Mouse (Mus musculus): ENCODE measurements around the gene Espl1.

Gene Espl1

GRCm38 (mm10) chr15:102295633-102296367 is at the start of gene Espl1:
Gene Espl1, plus strand, starts transcription at chr15:102296266.
- peak; percentile 92 to 93 for DNase-seq (ENCODE audit: low spot score in 2 of 2)

DNA sequence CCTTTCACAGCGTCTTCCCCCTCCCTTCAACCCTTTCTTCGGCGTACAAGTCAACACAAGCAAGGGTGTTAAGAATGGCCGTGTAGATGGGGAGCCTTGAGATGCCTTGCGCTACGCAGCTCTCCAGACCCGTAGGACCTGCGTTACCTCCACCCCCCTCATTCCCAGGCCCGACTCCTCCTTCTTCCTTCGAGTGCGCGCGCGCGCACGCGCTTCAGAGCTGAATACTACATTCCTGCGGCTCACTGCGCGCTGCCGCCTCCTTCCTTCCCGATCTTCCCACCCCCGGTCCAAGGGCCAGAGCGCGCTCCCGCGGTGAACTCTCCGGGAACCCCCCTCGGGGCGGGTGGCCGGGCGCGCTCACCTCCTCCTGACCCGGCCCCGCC is 49.2 kb upstream of the Espl1 start:
- peak; percentile 66 to 71 for DNase-seq (ENCODE audit: low spot score in 2 of 2)

- DNase-seq (ENCODE audit: low spot score in 2 of 2) = peak; percentile 59 to 76
Measured at GRCm38 (mm10) chr15:102247252-102248130, 48.6 kb upstream of the Espl1 start.

- no peak for DNase-seq (ENCODE audit: low spot score in 2 of 2)
Measured at GRCm38 (mm10) chr15:102248131-102248811, 47.8 kb upstream of the Espl1 start.

DNA sequence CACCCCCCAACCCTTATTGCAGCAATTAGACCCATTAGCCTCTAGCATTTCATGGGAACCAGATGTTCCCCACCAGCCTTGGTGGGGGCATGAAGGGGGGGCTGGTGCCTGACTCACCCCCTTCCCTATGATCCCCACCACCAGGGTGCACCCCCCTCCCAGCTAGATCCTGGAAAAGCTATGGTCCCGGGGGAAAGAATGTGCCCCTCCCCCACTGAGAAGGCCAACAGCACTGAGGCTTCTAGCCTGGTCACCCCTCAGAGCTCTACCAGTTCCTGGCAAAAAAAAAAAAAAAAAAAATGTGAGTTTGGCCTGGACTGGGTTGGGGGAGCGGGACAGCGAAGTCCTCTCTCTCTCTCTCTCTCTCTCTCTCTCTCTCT is 47.3 kb upstream of the Espl1 start:
- DNase-seq (ENCODE audit: low spot score in 2 of 2) = no peak

- no peak for DNase-seq (ENCODE audit: low spot score in 2 of 2)
Measured at GRCm38 (mm10) chr15:102249251-102249691, 46.8 kb upstream of the Espl1 start.

DNA sequence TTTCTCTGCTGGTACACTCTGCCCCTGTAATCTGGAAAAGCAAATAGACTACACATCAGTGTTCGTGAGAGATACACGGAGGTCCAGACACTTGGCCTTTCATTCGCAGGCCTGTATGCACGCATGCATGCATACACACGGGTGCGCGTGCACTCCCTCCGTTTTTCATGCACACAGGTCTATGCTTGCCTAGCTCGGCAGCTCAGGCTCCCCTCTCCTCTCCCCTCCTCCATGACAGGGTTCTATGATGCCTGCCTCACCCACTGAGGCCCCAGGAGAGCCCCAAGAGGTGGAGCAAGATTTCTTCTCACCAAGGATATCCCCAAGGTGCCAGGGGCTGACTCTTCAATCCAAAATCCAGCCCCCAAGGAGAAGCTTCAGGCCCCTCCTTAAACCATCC is 46.1 kb upstream of the Espl1 start:
- no peak for DNase-seq (ENCODE audit: low spot score in 2 of 2)

DNA sequence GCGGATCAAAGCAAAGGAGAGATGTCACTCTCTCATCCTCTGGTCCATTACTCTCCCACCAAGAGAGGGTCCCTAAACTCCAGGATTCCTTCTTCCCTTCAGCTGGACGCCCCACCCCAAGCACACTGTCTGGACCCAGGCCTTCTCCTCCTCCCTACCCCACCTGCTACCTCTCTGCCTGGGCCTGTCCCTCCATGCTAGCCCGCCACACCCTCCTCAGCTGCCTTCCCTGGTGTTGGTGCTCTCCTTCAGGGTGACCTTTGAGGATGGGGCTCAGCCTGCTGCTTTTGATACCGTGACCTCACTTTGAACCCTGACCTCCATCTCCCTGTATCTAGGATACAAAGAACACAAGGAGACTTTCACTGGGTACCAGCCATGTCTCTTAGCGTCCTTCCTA is 45.5 kb upstream of the Espl1 start:
- DNase-seq (ENCODE audit: low spot score in 2 of 2) = no peak

GRCm38 (mm10) chr15:102255547-102256255 is 40.4 kb upstream of the Espl1 start:
- DNase-seq (ENCODE audit: low spot score in 2 of 2) = no peak

DNA sequence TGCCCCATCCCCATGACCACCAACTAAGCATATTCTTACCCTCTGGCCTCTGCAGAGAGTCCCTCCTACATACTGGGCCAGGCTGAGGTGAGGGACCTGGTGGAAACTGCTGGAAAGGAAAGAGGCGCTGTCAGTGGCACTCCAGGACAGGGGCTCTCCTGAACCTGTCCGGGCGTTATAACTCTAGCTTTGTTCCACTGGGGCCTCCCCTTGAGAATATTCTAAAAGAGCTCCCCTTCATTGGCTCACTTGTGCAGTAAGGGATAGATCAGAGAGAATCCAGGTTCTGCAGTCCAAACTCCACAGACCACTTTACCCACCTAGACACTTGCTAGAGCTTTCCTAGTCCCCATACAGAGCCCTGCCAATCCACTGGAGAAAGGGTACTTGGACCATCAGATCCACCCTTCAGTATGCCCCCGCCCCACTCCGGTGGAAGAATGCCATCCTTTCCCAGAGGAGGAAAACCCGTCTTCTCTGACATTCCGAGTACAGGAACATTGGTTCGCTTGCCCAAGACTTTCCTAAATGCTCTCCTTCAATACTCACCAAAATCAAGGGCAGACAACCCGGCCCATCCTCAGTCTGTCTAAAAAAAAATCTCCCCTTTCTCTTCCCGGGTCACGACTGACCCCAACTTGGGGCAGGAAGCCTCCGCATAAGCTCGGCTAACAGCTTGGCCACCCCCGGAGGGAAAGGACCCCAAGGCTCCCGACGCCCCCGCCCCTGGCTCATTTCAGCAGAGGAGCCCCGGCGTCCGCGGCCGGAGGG is 39.5 kb upstream of the Espl1 start:
- no peak for DNase-seq (ENCODE audit: low spot score in 2 of 2)

DNA sequence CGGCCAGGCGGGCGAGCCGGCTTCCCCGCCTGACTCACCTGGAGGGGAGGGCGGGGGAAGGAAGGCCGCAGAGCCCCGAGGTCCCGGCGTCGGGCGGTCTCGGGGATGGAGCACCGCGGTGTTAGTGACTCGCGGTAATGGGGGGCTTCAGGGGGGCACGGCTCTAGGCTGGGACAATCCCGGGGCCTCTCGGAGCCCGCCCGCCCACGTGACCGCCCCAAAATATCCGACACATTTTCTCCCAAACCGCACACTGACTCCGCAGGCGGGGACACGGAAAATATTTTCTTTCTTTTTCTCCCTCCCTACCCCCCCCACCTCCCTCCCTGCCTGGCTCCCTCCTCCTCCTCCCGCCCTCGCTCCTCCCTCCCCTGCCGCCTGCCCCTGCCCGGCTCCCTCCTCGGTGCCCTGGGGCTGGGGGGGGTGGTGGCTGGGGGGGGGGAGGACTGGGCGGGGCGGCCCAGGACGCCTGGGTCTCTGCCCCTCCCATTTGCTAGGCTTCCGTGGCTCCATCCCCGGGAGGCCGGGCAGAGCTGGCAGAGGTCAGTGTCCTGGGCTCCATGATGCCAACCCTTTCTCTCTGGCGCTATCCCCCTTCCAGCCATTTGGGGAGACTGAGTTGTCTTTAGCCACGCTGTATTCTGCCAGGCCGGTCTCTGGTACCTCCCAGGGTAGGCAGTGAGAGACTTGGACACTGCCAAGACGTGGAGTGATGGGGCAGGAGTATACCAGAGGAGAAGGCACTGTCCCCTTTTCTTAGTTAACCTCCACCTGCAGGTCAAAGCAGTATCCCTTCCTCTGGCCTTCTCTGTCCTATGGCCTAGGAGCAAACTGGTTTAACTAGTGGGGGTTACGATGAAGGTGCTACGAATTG is 38.6 kb upstream of the Espl1 start, which contains the start of gene Rarg:
Gene Rarg, minus strand, starts transcription at position 316 of the 874 bp plus-strand sequence.
- DNase-seq (ENCODE audit: low spot score in 2 of 2) = no peak

DNA sequence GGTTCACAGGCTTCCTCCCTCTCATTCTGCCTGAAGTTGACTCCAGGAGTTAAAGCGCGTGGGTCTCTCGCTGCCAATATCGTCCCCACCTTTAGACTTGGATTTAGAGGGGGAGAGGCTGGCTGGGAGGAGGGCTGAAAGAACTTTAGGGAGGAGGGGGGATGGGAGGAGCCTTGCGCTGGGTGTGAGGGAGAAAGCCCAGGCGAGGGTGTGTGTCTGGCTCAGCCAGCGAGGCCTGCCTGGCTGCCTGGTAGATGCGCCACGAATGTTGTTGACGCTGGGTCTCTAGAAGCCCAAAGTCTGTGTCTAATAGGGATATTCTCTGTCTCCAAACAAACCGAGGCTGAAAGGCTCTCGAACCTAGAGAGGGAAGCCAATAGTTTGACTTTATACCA is 38.0 kb upstream of the Espl1 start:
- no peak for DNase-seq (ENCODE audit: low spot score in 2 of 2)

DNA sequence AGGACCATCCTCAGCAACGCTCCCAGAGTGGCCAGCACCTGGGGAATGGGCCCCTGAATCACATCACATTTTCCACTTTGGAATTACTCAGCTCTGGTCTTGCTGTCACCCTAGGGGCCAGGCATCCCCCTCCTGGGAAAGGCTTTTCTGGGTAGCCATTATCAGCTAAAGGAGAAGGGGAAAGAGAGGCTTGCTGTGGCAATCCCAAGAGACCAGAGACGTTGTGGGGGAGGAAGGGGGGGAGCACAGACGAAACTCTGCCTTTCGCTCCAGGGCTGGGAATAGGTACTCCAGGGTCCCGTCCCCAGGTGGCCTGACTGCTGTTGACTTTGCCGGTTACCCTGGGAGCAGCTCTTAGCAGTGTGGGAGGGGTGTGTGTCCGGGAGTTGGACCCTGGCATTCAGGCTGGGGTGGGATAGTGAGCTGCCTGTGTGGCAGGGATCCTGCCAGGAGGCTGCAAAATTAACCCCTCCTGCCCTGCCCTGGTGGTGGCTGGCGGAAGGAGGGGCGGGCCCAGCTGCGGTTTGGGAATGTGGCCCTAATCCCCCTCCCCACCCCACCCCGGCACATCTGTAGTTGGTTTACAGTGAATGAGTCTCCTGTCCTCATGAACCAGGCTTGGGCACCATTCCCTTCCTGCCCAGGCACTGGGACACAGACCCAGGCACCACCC is 37.3 kb upstream of the Espl1 start:
- DNase-seq (ENCODE audit: low spot score in 2 of 2) = no peak

DNA sequence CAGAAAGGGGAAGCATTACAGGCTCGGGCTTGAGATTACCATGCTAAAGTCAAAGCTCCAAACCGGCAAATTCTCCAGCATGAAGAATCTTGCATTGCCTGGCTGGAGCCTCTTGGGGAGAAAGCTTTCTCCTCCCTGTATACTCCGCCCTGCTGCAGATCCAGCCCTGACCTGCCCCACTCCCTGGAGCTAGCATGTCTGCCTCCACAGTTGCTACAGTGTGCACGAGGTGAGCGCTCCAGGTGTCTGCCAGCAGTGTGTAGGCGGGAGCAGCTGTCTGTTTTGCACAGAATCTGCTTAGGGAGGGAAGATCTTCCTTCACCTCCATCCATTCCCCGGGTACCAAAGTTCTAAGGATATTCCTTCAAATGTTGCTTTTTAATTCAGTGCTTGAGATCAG is 33.5 kb upstream of the Espl1 start:
- DNase-seq (ENCODE audit: low spot score in 2 of 2) = no peak

GRCm38 (mm10) chr15:102263037-102263436 is 33.0 kb upstream of the Espl1 start:
- peak; percentile 35 to 36 for DNase-seq (ENCODE audit: low spot score in 2 of 2)

DNA sequence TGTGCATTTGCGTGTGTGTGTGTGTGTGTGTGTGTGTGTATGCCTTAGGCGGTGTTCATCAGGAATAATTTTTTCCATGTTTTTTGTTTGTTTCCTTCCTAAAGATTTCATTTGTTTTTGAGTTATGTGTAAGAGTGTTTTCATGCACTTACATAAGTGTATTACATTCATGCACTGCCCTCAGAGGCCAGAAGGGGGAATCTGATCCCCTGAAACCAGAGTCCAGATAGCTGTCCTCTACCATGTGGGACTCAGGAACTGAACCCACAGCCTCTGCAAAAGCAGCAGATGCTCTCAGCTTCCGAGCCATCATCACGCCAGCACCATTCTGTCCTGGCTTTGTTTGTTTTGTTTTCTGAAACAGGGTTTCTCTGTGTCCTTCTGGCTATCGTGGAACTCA is 30.5 kb upstream of the Espl1 start:
- no peak for DNase-seq (ENCODE audit: low spot score in 2 of 2)

GRCm38 (mm10) chr15:102270274-102270960 is 25.6 kb upstream of the Espl1 start, which contains the start of gene Gm9918:
Gene Gm9918, plus strand, starts transcription at chr15:102270563.
- DNase-seq (ENCODE audit: low spot score in 2 of 2) = no peak

DNA sequence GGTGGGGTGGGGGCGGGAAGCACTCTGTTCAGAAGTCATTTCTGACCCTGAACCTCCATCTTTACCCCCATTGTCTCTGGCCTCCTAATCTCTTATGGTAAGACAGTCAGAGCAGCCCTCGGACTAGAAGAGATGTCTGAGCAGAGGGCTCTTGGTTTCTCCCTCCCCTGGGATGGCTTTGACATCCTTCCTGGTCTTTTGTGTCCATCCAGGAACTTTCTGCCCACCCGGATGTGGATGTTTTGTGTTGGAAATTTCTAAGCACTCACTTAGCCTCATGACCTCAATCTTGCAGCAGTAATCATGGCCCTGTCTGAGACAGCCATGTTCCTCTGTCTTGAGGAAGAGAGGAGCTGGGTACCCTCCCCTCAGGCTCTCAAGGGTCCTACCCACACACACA is 24.6 kb upstream of the Espl1 start:
- no peak for DNase-seq (ENCODE audit: low spot score in 2 of 2)

All from natural killer cell, adult 2 months (primary cell).